Mouse (Mus musculus): ENCODE measurements around the gene E2f2.

E2f2 gene

GRCm38 (mm10) chr4:136206033-136206893, 34.1 kb downstream of the E2f2 start, which contains the start of gene Asap3:
Asap3 (plus strand) TSS chr4:136206365.
- DNase-seq, result peak; percentile 100

- no peak for DNase-seq
Measured at GRCm38 (mm10) chr4:136206943-136207342, 34.7 kb downstream of the E2f2 start.

- no peak for DNase-seq
Measured at GRCm38 (mm10) chr4:136210931-136211330, 38.7 kb downstream of the E2f2 start.

GRCm38 (mm10) chr4:136213629-136214028, 41.4 kb downstream of the E2f2 start:
- peak; percentile 67 to 78 for DNase-seq

GRCm38 (mm10) chr4:136214828-136215227, 42.6 kb downstream of the E2f2 start:
- no peak for DNase-seq

GRCm38 (mm10) chr4:136215576-136215975, 43.4 kb downstream of the E2f2 start:
- DNase-seq, result no peak

- no peak for DNase-seq
Measured at GRCm38 (mm10) chr4:136217063-136217462, 44.9 kb downstream of the E2f2 start.

GRCm38 (mm10) chr4:136218595-136219214, 46.5 kb downstream of the E2f2 start:
- peak; percentile 79 to 86 for DNase-seq

GRCm38 (mm10) chr4:136220133-136220775, 48.1 kb downstream of the E2f2 start:
- peak in 1 of 2 experiments; percentile 58 for DNase-seq

- DNase-seq, result no peak
Measured at GRCm38 (mm10) chr4:136223549-136224239, 51.5 kb downstream of the E2f2 start.

GRCm38 (mm10) chr4:136224240-136224559, 52.0 kb downstream of the E2f2 start:
- DNase-seq, result no peak

GRCm38 (mm10) chr4:136224677-136225460, 52.7 kb downstream of the E2f2 start:
- DNase-seq, result no peak

GRCm38 (mm10) chr4:136227408-136227807, 55.2 kb downstream of the E2f2 start:
- DNase-seq, result no peak

GRCm38 (mm10) chr4:136228640-136229039, 56.4 kb downstream of the E2f2 start:
- DNase-seq, result no peak

GRCm38 (mm10) chr4:136238669-136239068, 66.5 kb downstream of the E2f2 start:
- no peak for DNase-seq

- no peak for DNase-seq
Measured at GRCm38 (mm10) chr4:136239111-136239510, 66.9 kb downstream of the E2f2 start.

- peak; percentile 89 to 93 for DNase-seq
Measured at GRCm38 (mm10) chr4:136239622-136240021, 67.4 kb downstream of the E2f2 start.

- no peak for DNase-seq
Measured at GRCm38 (mm10) chr4:136240123-136240522, 67.9 kb downstream of the E2f2 start.

- no peak for DNase-seq
Measured at GRCm38 (mm10) chr4:136240955-136241354, 68.8 kb downstream of the E2f2 start.

GRCm38 (mm10) chr4:136242065-136242703, 70.0 kb downstream of the E2f2 start:
- DNase-seq, result peak; percentile 50 to 62

GRCm38 (mm10) chr4:136242728-136243127, 70.5 kb downstream of the E2f2 start:
- no peak for DNase-seq

- no peak for DNase-seq
Measured at GRCm38 (mm10) chr4:136244208-136244607, 72.0 kb downstream of the E2f2 start.

Measured in kidney, postnatal 4 days (tissue).